Mouse (Mus musculus) forebrain, postnatal 0 days (tissue): ENCODE data around the gene 2810004N23Rik. TPM values are rescaled to one million over a fixed set of nuclear protein-coding genes. Genes with fewer than 3 reads are reported as not detected.

Source experiments
- ATAC-seq: fragments of 200-750 bp; cut with Nextera tagmentation; 2 replicates; pipeline ENCODE4 v1.8.0; 2017; ENCODE audit warnings: mild to moderate bottlenecking, moderate library complexity
- DNase-seq: peaks from one replicate; pipeline ENCODE4 v3.0.0-alpha.2; 2015
- H3K27ac ChIP-seq: fragments of 300-500 bp; sonication (generic); 2 replicates; pipeline ENCODE4 v1.5.1; 2014; ENCODE audit warnings: low read depth, mild to moderate bottlenecking, antibody characterized with exemption, low read length, moderate library complexity, mixed read lengths
- H3K27me3 ChIP-seq: fragments of 300-500 bp; sonication (generic); 2 replicates; pipeline ENCODE4 v1.6.1; 2014; ENCODE audit warnings: mild to moderate bottlenecking, low read length, mixed read lengths; ENCODE audit not compliant: insufficient read depth
- H3K36me3 ChIP-seq: fragments of 300-500 bp; sonication (generic); 2 replicates; pipeline ENCODE4 v1.6.1; 2014; ENCODE audit warnings: mild to moderate bottlenecking, moderate library complexity; ENCODE audit not compliant: insufficient read depth
- H3K4me1 ChIP-seq: fragments of 300-500 bp; sonication (generic); 2 replicates; pipeline ENCODE4 v1.6.1; 2014; ENCODE audit warnings: antibody characterized with exemption; ENCODE audit not compliant: insufficient read depth
- H3K4me2 ChIP-seq: fragments of 300-500 bp; sonication (generic); 2 replicates; pipeline ENCODE4 v1.6.1; 2014; ENCODE audit warnings: low read depth, mild to moderate bottlenecking, moderate library complexity
- H3K4me3 ChIP-seq: fragments of 300-500 bp; sonication (generic); 2 replicates; pipeline ENCODE4 v1.5.1; 2014; ENCODE audit warnings: low read depth, low read length, mixed read lengths
- H3K9ac ChIP-seq: fragments of 300-500 bp; sonication (generic); 2 replicates; pipeline ENCODE4 v1.6.1; 2014; ENCODE audit warnings: mild to moderate bottlenecking
- H3K9me3 ChIP-seq: fragments of 300-500 bp; sonication (generic); 2 replicates; pipeline ENCODE4 v1.6.1; 2016; ENCODE audit warnings: low read length
- CTCF ChIP-seq: sonication (generic); IDR thresholded peaks from 2 replicates; pipeline ENCODE4 v1.5.1; 2016; ENCODE audit warnings: antibody characterized with exemption, control low read depth, low read depth
- WGBS: fragments of 180-500 bp; shearing (Covaris S2); extraction: QIAGEN DNeasy Blood & Tissue Kit; methylation state at CpG from one replicate; pipeline ENCODE4 v1.1.7; 2014; 5-methylcytosine and 5-hydroxymethylcytosine counted together
- polyA plus RNA-seq: library from polyadenylated mRNA; unstranded; fragments of >200 nt; fragmentation: Nextera tagmentation; extraction: Ambion mirVana; gene quantifications from 2 replicates; pipeline ENCODE4 v1.2.1, GENCODE M21; 2015
- total RNA-seq: library from RNA; depleted of rRNA; stranded (reverse); fragments of >200 nt; gene quantifications from 2 replicates; pipeline ENCODE4 v1.2.3, GENCODE M21; 2014

2810004N23Rik gene
- total and polyA plus RNA-seq, 2 experiments from 2014 or later: 23.4 to 33.8 TPM

GRCm38 (mm10) chr8:124841775-124842174 is 21.1 kb downstream of the 2810004N23Rik start:
- Histone ChIP-seq H3K36me3 (peaks cover 34% of the 10 kb centered on the region), H3K9me3 (no peaks in the 10 kb centered on the region), H3K27ac (no peak overlapping the region), H3K9ac (no peak overlapping the region), H3K4me3 (no peak overlapping the region), H3K4me1 (no peaks in the 10 kb centered on the region), H3K27me3 (no peaks in the 10 kb centered on the region), H3K4me2 (no peak overlapping the region)
- no peak for ATAC-seq
- no peak for DNase-seq
- 89% methylated on average over 10 of the region's 10 CpGs for WGBS
- no peak for TF ChIP-seq CTCF

- no peaks in the 10 kb centered on the region for H3K27me3 ChIP-seq
- H3K36me3 ChIP-seq: peaks cover 34% of the 10 kb centered on the region
- H3K9ac ChIP-seq: no peak overlapping the region
- 94% methylated on average over 7 of the region's 7 CpGs for WGBS
- H3K4me1 ChIP-seq: no peaks in the 10 kb centered on the region
- no peak for TF ChIP-seq CTCF
- DNase-seq: no peak
- H3K4me3 ChIP-seq: no peak overlapping the region
- no peak overlapping the region for H3K4me2 ChIP-seq
- H3K27ac ChIP-seq: no peak overlapping the region
- ATAC-seq: no peak
- no peaks in the 10 kb centered on the region for H3K9me3 ChIP-seq
These were observed 22.0 kb downstream of the 2810004N23Rik start for GRCm38 (mm10) chr8:124840900-124841299.

- H3K27ac ChIP-seq: no peak overlapping the region
- no peak overlapping the region for H3K4me3 ChIP-seq
- ATAC-seq (no peak), DNase-seq (no peak)
- no peaks in the 10 kb centered on the region for H3K27me3 ChIP-seq
- no peak for TF ChIP-seq CTCF
- peaks cover 34% of the 10 kb centered on the region for H3K36me3 ChIP-seq
- 92% methylated on average over 10 of the region's 10 CpGs for WGBS
- no peaks in the 10 kb centered on the region for H3K9me3 ChIP-seq
- no peak overlapping the region for H3K9ac ChIP-seq
- H3K4me2 ChIP-seq: no peak overlapping the region
- H3K4me1 ChIP-seq: no peaks in the 10 kb centered on the region
These were observed 23.5 kb downstream of the 2810004N23Rik start for GRCm38 (mm10) chr8:124839371-124839770.

GRCm38 (mm10) chr8:124837956-124838355 is 25.0 kb downstream of the 2810004N23Rik start:
- Histone ChIP-seq H3K9ac (no peak overlapping the region), H3K27ac (no peak overlapping the region), H3K4me1 (no peaks in the 10 kb centered on the region), H3K9me3 (no peaks in the 10 kb centered on the region), H3K4me2 (no peak overlapping the region), H3K36me3 (peaks cover 34% of the 10 kb centered on the region), H3K4me3 (no peak overlapping the region), H3K27me3 (no peaks in the 10 kb centered on the region)
- ATAC-seq (no peak), DNase-seq (no peak)
- WGBS: 87% methylated on average over 2 of the region's 2 CpGs
- no peak for TF ChIP-seq CTCF

- Histone ChIP-seq H3K36me3 (peaks cover 37% of the 10 kb centered on the region), H3K27me3 (no peaks in the 10 kb centered on the region), H3K9me3 (no peaks in the 10 kb centered on the region), H3K27ac (no peak overlapping the region), H3K4me3 (no peak overlapping the region), H3K4me1 (no peaks in the 10 kb centered on the region), H3K4me2 (no peak overlapping the region), H3K9ac (no peak overlapping the region)
- no peak for TF ChIP-seq CTCF
- 93% methylated on average over 2 of the region's 2 CpGs for WGBS
- ATAC-seq (no peak), DNase-seq (no peak)
These were observed 26.0 kb downstream of the 2810004N23Rik start for GRCm38 (mm10) chr8:124836907-124837306.

- Histone ChIP-seq H3K27me3 (no peaks in the 10 kb centered on the region), H3K36me3 (peaks cover 38% of the 10 kb centered on the region), H3K4me1 (no peaks in the 10 kb centered on the region), H3K4me2 (no peak overlapping the region), H3K9ac (no peak overlapping the region), H3K4me3 (no peak overlapping the region), H3K9me3 (no peaks in the 10 kb centered on the region), H3K27ac (no peak overlapping the region)
- TF ChIP-seq CTCF: no peak
- ATAC-seq (no peak), DNase-seq (no peak)
- WGBS: 76% methylated on average over 7 of the region's 7 CpGs
These were observed 26.6 kb downstream of the 2810004N23Rik start for GRCm38 (mm10) chr8:124836273-124836672.

- no peak for ATAC-seq
- DNase-seq: no peak
- no peak for TF ChIP-seq CTCF
- no peaks in the 10 kb centered on the region for H3K9me3 ChIP-seq
- H3K27ac ChIP-seq: no peak overlapping the region
- H3K36me3 ChIP-seq: peaks cover 34% of the 10 kb centered on the region
- no peak overlapping the region for H3K4me3 ChIP-seq
- H3K9ac ChIP-seq: no peak overlapping the region
- no peak overlapping the region for H3K4me2 ChIP-seq
- H3K27me3 ChIP-seq: no peaks in the 10 kb centered on the region
- H3K4me1 ChIP-seq: no peaks in the 10 kb centered on the region
These were observed 27.1 kb downstream of the 2810004N23Rik start for GRCm38 (mm10) chr8:124835848-124836247.
